Comparison of ENCODE assay signal across 7 mouse cellular contexts in the genomic region with DNA sequence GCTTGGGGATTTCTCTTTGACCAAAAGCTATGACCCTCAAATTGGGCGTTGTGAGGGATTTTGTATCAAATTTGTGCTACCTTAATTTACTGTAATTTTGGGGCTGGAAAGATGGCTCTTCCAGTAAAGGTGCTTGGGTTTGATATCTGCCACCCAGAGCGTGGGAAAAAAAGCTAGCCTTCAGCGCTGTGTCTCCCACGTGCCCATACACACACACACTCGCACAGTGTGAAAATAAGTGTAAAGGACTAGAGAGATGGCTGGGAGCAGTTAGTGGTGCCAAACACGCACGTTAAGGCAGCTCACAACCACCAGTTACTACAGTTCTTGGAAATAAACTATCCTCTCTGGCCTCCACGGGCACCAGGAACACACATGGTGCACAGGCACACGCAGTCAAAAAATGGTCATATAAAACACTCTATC. TPM values are rescaled to one million over a fixed set of nuclear protein-coding genes. Genes with fewer than 3 reads are reported as not detected.
A peak's percentile ranks its signal among the peaks of the same experiment; 100 is the strongest.
DNase-seq lines count a peak whose midpoint lies in the region; ATAC-seq and TF ChIP-seq lines count a peak whose summit lies in the region.

No protein-coding gene starts in this region.

- ATAC-seq in lung, embryonic 15.5 days (ENCODE audit: borderline replicate concordance, extremely low read depth, low FRiP score, low TSS enrichment): no peak
- no peak for ATAC-seq in forebrain, embryonic 11.5 days (replicated peaks; ENCODE audit: low FRiP score)
- ATAC-seq in limb, embryonic 12.5 days (ENCODE audit: insufficient number of reproducible peaks, insufficient read depth, low FRiP score, low TSS enrichment, low read depth): no peak

- H3K9me3 ChIP-seq in lung, embryonic 15.5 days: no peaks in the 10 kb centered on the region
- H3K9me3 ChIP-seq in forebrain, embryonic 11.5 days (ENCODE audit: control insufficient read depth, low read length): no peaks in the 10 kb centered on the region
- no peaks in the 10 kb centered on the region for H3K9me3 ChIP-seq in limb, embryonic 12.5 days

- 48% methylated on average over 9 of the region's 9 CpGs for WGBS in lung, embryonic 15.5 days
- 52% methylated on average over 9 of the region's 9 CpGs for WGBS in forebrain, embryonic 11.5 days
- 57% methylated on average over 9 of the region's 9 CpGs for WGBS in limb, embryonic 12.5 days
- 44% methylated on average over 9 of the region's 9 CpGs for WGBS in small intestine, adult 2 months

- DNase-seq in lung, adult 18-20 months: no peak
- no peak for DNase-seq in forebrain, embryonic 11.5 days (ENCODE audit: low spot score)
- no peak for DNase-seq in yolk sac, embryonic 10.5 days (ENCODE audit: low spot score)
- DNase-seq in thymus, postnatal 0 days (ENCODE audit: low spot score): no peak

- peak overlapping the region; percentile 84 for H3K27ac ChIP-seq in lung, embryonic 15.5 days
- H3K27ac ChIP-seq in forebrain, embryonic 11.5 days (ENCODE audit: low read depth, low read length): peak overlapping the region; percentile 77
- H3K27ac ChIP-seq in limb, embryonic 12.5 days: peak overlapping the region; percentile 94
- no peak overlapping the region for H3K27ac ChIP-seq in small intestine, adult 2 months (ENCODE audit: insufficient read depth, low read depth, low read length)

- TF ChIP-seq POLR2A in small intestine, adult 2 months (IDR thresholded peaks at IDR 0.05; ENCODE audit: low read depth, low read length): no peak

- peaks cover 27% of the 10 kb centered on the region for H3K4me1 ChIP-seq in lung, embryonic 15.5 days
- peaks cover 6% of the 10 kb centered on the region for H3K4me1 ChIP-seq in forebrain, embryonic 11.5 days (replicated peaks; ENCODE audit: control insufficient read depth, insufficient read depth, low read length)
- H3K4me1 ChIP-seq in limb, embryonic 12.5 days (replicated peaks): peaks cover 16% of the 10 kb centered on the region
- peaks cover 3% of the 10 kb centered on the region for H3K4me1 ChIP-seq in small intestine, adult 2 months (ENCODE audit: control insufficient read depth, insufficient read depth, insufficient read length, low read length)

- H3K36me3 ChIP-seq in lung, embryonic 15.5 days: peaks cover 21% of the 10 kb centered on the region
- H3K36me3 ChIP-seq in forebrain, embryonic 11.5 days (ENCODE audit: control insufficient read depth, insufficient read depth, low read length): peaks cover 4% of the 10 kb centered on the region; the same call in 1 of the 2 replicates
- H3K36me3 ChIP-seq in limb, embryonic 12.5 days: peaks cover 25% of the 10 kb centered on the region
- H3K36me3 ChIP-seq in small intestine, adult 2 months (ENCODE audit: control insufficient read depth, insufficient read depth, low read length): peaks cover 10% of the 10 kb centered on the region

- peak overlapping the region; percentile 74 for H3K4me2 ChIP-seq in lung, embryonic 15.5 days
- H3K4me2 ChIP-seq in forebrain, embryonic 11.5 days (ENCODE audit: low read depth, low read length, severe bottlenecking): peak overlapping the region; percentile 83
- peak overlapping the region; percentile 77 for H3K4me2 ChIP-seq in limb, embryonic 12.5 days

- H3K9ac ChIP-seq in lung, embryonic 15.5 days: peak overlapping the region; percentile 76
- peak overlapping the region; percentile 87 for H3K9ac ChIP-seq in forebrain, embryonic 11.5 days (ENCODE audit: low read length)
- peak overlapping the region; percentile 98 for H3K9ac ChIP-seq in limb, embryonic 12.5 days (replicated peaks)

- H3K4me3 ChIP-seq in lung, embryonic 15.5 days: peak overlapping the region; percentile 80
- H3K4me3 ChIP-seq in forebrain, embryonic 11.5 days (ENCODE audit: low read depth, low read length): peak overlapping the region; percentile 97
- H3K4me3 ChIP-seq in limb, embryonic 12.5 days (replicated peaks): peak overlapping the region; percentile 99
- H3K4me3 ChIP-seq in small intestine, adult 2 months (ENCODE audit: low read depth, low read length): peak overlapping the region; percentile 86

- H3K27me3 ChIP-seq in lung, embryonic 15.5 days: no peaks in the 10 kb centered on the region
- H3K27me3 ChIP-seq in forebrain, embryonic 11.5 days (ENCODE audit: control insufficient read depth, insufficient read depth, low read length): no peaks in the 10 kb centered on the region
- H3K27me3 ChIP-seq in limb, embryonic 12.5 days: no peaks in the 10 kb centered on the region
- H3K27me3 ChIP-seq in small intestine, adult 2 months (ENCODE audit: control insufficient read depth, insufficient read depth, low read length): no peaks in the 10 kb centered on the region

- no peak for TF ChIP-seq CTCF in small intestine, adult 2 months (IDR thresholded peaks at IDR 0.05; ENCODE audit: extremely low read depth, insufficient read length, insufficient replicate concordance, low read depth, low read length)

RNA-seq across cellular contexts. Expression of gene Hsp90aa1, which starts 5.5 kb away (rescaled TPM):
- 825 and 899 TPM in 2 replicates for polyA plus RNA-seq in lung, embryonic 15.5 days (2015; fragmentation: Nextera tagmentation; extraction: Ambion mirVana)
- polyA plus RNA-seq in forebrain, embryonic 11.5 days (2014; fragmentation: Nextera tagmentation; extraction: Ambion mirVana): 1,424 and 1,481 TPM in 2 replicates
- polyA plus RNA-seq in limb, embryonic 12.5 days (2016; fragmentation: Nextera tagmentation; extraction: Ambion mirVana): 833 and 848 TPM in 2 replicates
- 21.0 and 23.2 TPM in 2 replicates for polyA plus RNA-seq in small intestine, adult 2 months (2012; rRNA removed)
- polyA plus RNA-seq in thymus, postnatal 0 days (2015; fragmentation: Nextera tagmentation; extraction: Ambion mirVana): 690 and 768 TPM in 2 replicates

RNA-seq across cellular contexts. Expression of gene 1700001K19Rik, which starts 14.6 kb away (rescaled TPM):
- polyA plus RNA-seq in lung, embryonic 15.5 days (2015; fragmentation: Nextera tagmentation; extraction: Ambion mirVana): not detected in 2 replicates
- 0.27 TPM in 1 of 2 replicates, not detected in the other for polyA plus RNA-seq in forebrain, embryonic 11.5 days (2014; fragmentation: Nextera tagmentation; extraction: Ambion mirVana)
- not detected in 2 replicates for polyA plus RNA-seq in limb, embryonic 12.5 days (2016; fragmentation: Nextera tagmentation; extraction: Ambion mirVana)
- polyA plus RNA-seq in small intestine, adult 2 months (2012; rRNA removed): not detected in 2 replicates
- not detected in 2 replicates for polyA plus RNA-seq in thymus, postnatal 0 days (2015; fragmentation: Nextera tagmentation; extraction: Ambion mirVana)

RNA-seq across cellular contexts. Expression of gene Wdr20, which starts 40.8 kb away (rescaled TPM):
- 21.3 and 23.5 TPM in 2 replicates for polyA plus RNA-seq in lung, embryonic 15.5 days (2015; fragmentation: Nextera tagmentation; extraction: Ambion mirVana)
- 25.2 and 30.4 TPM in 2 replicates for polyA plus RNA-seq in forebrain, embryonic 11.5 days (2014; fragmentation: Nextera tagmentation; extraction: Ambion mirVana)
- polyA plus RNA-seq in limb, embryonic 12.5 days (2016; fragmentation: Nextera tagmentation; extraction: Ambion mirVana): 30.2 and 33.5 TPM in 2 replicates
- polyA plus RNA-seq in small intestine, adult 2 months (2012; rRNA removed): 6.1 and 15.5 TPM in 2 replicates
- 22.3 and 24.8 TPM in 2 replicates for polyA plus RNA-seq in thymus, postnatal 0 days (2015; fragmentation: Nextera tagmentation; extraction: Ambion mirVana)

Comparison
In these comparisons a context has a peak if more than half of its experiments do, and no peak if none do; other contexts are left out.
1. RNA of gene Hsp90aa1, which starts 5.5 kb away (polyA plus RNA-seq): 1,424 to 1,481 TPM in forebrain, embryonic 11.5 days, 833 to 848 TPM in limb, embryonic 12.5 days, 825 to 899 TPM in lung, embryonic 15.5 days and 690 to 768 TPM in thymus, postnatal 0 days; 21.0 to 23.2 TPM in small intestine, adult 2 months; every median in the first group is over 10 times any median in the second.
2. Peak in every context shown above with its lines, with median percentiles within 50 percentile points of each other: H3K4me2 ChIP-seq, H3K4me3 ChIP-seq and H3K9ac ChIP-seq.